Mouse (Mus musculus) megakaryocyte, adult 5-6 weeks (primary cell): ENCODE results near the gene Thtpa. TPM values are rescaled to one million over a fixed set of nuclear protein-coding genes. Genes with fewer than 3 reads are reported as not detected.

Source experiments
- ATAC-seq: 2 replicates; pipeline ENCODE4 v1.8.0; 2016; ENCODE audit warnings: mild to moderate bottlenecking, inconsistent platforms; ENCODE audit not compliant: poor library complexity, severe bottlenecking
- total RNA-seq, 2 experiments: library from RNA; stranded (forward) in 1 of 2; stranded (reverse) in 1 of 2; fragments of 153-499, 151-499 nt in 1 of 2; fragments of 221-1000, 200-1000 nt in 1 of 2; gene quantifications; 2 replicates each; pipeline versions ENCODE4 v1.2.3 to v1.2.4; 2015 to 2017

Thtpa gene
- total RNA-seq, 2 experiments from 2014 or later = 6.9 to 7.2 TPM

DNA sequence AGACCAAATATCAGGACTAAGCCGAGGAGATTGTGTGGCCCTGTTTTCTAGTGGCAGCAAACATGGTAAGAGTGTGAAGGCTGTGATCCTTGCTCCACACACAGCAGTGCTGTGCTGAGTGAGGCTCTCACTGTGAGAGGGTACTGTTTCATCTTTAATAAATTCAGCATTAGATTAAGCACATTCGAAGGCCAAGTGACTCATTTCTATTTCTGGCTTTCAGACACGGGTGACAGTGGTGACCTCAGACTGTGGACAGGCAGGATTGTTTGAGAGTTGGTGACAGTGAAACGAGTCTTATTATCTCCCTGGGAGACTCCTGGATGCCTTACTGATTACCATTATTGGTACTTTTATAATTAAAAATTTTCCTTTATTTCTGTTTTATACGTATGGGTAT, 31.1 kb downstream of the Thtpa start:
- ATAC-seq = no peak

DNA sequence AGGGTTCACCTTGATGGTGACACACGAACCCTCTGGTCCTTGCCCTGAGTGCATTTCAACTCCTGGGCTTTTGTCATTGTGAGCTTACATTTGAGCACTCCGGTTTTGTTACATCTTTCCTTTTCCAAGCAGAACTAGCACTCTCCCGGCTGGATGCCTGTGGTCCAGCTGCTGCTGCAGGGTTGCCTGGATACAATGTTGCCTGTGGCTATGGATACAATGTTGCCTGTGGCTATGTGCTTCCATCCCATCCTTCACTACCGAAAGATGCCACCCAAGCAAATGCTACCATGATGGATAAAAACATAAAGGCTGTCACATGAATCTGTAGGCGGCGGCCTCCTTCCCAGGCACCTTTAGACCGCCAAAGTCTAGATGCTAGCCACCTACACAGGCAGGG, 31.9 kb downstream of the Thtpa start:
- ATAC-seq = no peak

DNA sequence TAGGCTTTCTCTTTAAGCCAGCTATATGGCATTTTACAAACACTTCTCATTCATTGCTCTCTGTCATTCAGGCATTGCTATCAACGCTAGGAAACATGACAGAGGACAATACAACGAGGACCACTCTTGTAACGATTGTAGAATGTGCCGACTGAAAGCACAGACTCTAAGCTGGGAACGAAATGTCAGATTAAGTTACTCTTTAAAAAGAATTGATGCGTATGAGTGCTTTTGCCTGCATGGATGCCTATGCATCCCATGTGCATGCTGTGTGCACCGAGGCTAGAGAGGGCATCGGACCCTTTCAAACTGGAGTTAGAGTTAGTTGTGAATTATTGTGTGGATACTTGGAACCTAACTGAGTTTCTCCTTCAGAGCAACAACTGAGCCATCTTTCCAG, 41.1 kb downstream of the Thtpa start:
- no peak for ATAC-seq

DNA sequence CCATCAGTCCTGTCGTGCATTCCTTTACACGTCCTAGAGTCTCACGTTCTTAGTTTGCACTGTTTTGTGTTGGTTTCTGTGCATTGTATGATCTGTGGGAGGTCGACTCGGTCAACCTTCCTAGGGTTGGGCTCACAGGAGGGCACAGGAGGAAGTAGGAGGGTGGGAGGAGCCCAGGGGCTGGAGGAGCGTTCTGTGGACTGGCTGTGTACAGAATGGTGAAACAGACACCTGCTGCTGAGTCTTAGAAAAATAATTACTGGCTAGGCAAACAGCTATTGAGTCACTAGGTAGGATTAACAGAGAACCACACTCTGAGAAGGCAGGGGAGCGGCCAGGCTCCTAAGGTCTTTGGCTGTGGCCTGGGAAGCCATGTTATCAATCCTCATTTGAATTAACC, 44.7 kb downstream of the Thtpa start:
- peak; percentile 40; the same call in 1 of the 2 replicates for ATAC-seq

DNA sequence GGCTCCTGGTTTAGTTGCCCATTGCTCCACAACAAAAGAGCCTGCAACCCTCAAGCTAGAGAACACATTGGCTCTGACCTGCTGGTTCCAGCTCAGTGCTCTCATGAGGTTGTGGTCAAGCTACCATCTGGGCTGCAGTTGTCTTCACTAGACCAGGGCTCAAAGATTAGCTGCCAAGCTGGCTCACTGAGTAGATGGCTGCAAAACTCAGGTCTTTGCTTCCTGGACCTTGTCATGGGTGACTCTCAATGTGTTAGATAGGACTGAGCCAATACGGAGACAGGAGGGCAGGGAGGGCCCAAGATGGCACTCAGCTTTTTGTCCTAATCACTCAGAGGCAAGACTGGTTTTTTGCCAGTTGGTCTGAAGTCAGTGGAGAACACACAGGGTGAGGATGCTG, 51.7 kb downstream of the Thtpa start:
- no peak for ATAC-seq

DNA sequence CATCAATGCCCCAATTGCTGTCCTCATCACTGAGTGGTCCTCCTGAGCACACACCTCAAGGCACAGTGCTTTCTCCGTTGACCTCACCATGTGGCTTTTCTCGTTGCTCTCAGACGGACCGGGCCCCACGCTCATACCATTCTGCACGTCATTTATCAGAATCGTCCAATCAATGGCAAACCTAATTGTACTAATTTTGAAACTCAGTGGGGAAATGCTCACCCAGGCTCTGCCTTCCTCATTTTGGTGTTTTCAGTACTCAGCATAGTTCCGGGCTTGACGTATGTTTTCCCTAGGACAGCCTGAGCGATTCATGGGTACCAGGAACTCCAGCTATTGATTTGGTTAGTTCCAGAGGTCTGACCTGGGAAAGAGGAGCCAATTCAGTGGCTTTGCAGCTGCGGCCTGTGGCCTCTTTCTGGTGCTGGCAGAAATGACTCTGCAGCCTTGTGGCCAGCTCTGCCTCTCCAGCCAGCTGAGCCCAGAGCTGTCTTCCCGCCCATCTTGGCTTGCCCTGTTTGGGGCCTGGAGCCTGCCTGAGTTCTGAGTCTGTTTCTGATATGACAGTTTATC, 52.3 kb downstream of the Thtpa start:
- ATAC-seq = peak; percentile 92

DNA sequence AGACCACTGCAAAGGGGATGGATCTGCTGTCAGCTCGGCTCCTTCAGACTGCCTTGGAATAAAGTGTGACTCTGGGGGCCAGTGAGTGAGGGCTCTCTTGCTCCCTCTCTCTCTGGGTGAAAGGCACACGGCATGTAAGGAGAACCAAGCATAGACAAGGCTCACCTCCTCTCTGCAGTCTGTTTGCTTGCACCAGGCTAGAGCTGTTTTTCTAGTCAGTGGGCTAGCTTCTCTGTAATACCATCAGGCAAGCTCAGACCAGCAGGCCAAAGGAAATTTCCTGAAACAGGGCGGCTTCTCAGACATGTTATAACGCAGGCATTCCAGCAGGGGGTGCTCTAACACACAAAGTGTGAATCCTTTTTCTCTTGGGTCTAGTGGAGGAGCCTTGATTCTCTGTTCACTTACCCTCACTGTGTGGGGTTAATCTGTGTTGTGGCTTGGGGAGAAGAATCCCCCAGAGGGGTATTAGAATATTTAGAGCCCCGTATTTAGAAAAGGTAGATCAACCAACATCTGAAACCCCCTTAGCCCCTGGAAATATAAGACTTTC, 53.9 kb downstream of the Thtpa start:
- peak; percentile 65 for ATAC-seq

Other genes starting within 250 kb of the Thtpa start
- 6.3 and 6.8 TPM in 2 replicates for gene Homez, start 223.8 kb upstream of the Thtpa start, total RNA-seq (2015)
- 4.6 and 13.3 TPM in 2 replicates for gene Homez, start 223.8 kb upstream of the Thtpa start, total RNA-seq (2017)
- gene Ppp1r3e, start 217.2 kb upstream of the Thtpa start, total RNA-seq (2015) = 9.8 and 11.9 TPM in 2 replicates
- 0.22 and 1.8 TPM in 2 replicates for gene Ppp1r3e, start 217.2 kb upstream of the Thtpa start, total RNA-seq (2017)
- gene Bcl2l2, start 211.4 kb upstream of the Thtpa start, total RNA-seq (2015) = 2.1 and 3.0 TPM in 2 replicates
- gene Bcl2l2, start 211.4 kb upstream of the Thtpa start, total RNA-seq (2017) = 4.4 and 6.2 TPM in 2 replicates
- not detected in 2 replicates for gene Gm20521, start 211.3 kb upstream of the Thtpa start, total RNA-seq (2015)
- gene Gm20521, start 211.3 kb upstream of the Thtpa start, total RNA-seq (2017) = not detected in 2 replicates
- gene Pabpn1, start 202.3 kb upstream of the Thtpa start, total RNA-seq (2015) = 48.9 and 67.2 TPM in 2 replicates
- 153 and 165 TPM in 2 replicates for gene Pabpn1, start 202.3 kb upstream of the Thtpa start, total RNA-seq (2017)
- gene Slc22a17, start 181.7 kb upstream of the Thtpa start, total RNA-seq (2015) = 0.11 and 0.56 TPM in 2 replicates
- gene Slc22a17, start 181.7 kb upstream of the Thtpa start, total RNA-seq (2017) = 0.73 TPM in 1 of 2 replicates, not detected in the other
- gene Efs, start 168.7 kb upstream of the Thtpa start, total RNA-seq (2015) = not detected in 2 replicates
- gene Efs, start 168.7 kb upstream of the Thtpa start, total RNA-seq (2017) = not detected in 2 replicates
- gene Il25, start 162.1 kb upstream of the Thtpa start, total RNA-seq (2015) = not detected in 2 replicates
- not detected in 2 replicates for gene Il25, start 162.1 kb upstream of the Thtpa start, total RNA-seq (2017)
- gene Cmtm5, start 158.5 kb upstream of the Thtpa start, total RNA-seq (2015) = not detected in 2 replicates
- gene Cmtm5, start 158.5 kb upstream of the Thtpa start, total RNA-seq (2017) = not detected in 2 replicates
- gene Myh6, start 127.9 kb upstream of the Thtpa start, total RNA-seq (2015) = not detected in 2 replicates
- not detected in 2 replicates for gene Myh6, start 127.9 kb upstream of the Thtpa start, total RNA-seq (2017)
- gene Gm17428, start 117.9 kb upstream of the Thtpa start, total RNA-seq (2015) = not detected in 2 replicates
- gene Gm17428, start 117.9 kb upstream of the Thtpa start, total RNA-seq (2017) = not detected in 2 replicates
- gene Myh7, start 100.2 kb upstream of the Thtpa start, total RNA-seq (2015) = not detected in 2 replicates
- not detected in 2 replicates for gene Myh7, start 100.2 kb upstream of the Thtpa start, total RNA-seq (2017)
- gene Ngdn, start 79.3 kb upstream of the Thtpa start, total RNA-seq (2015) = 56.1 and 56.9 TPM in 2 replicates
- 32.9 and 52.7 TPM in 2 replicates for gene Ngdn, start 79.3 kb upstream of the Thtpa start, total RNA-seq (2017)
- 2.0 and 2.1 TPM in 2 replicates for gene Zfhx2, start 2.5 kb upstream of the Thtpa start, total RNA-seq (2015)
- 1.1 and 1.3 TPM in 2 replicates for gene Zfhx2, start 2.5 kb upstream of the Thtpa start, total RNA-seq (2017)
- gene Ap1g2, start 11.8 kb downstream of the Thtpa start, total RNA-seq (2015) = 43.2 and 46.7 TPM in 2 replicates
- gene Ap1g2, start 11.8 kb downstream of the Thtpa start, total RNA-seq (2017) = 11.8 and 18.3 TPM in 2 replicates
- not detected in 2 replicates for gene Jph4, start 22.2 kb downstream of the Thtpa start, total RNA-seq (2015)
- not detected in 2 replicates for gene Jph4, start 22.2 kb downstream of the Thtpa start, total RNA-seq (2017)
- not detected in 2 replicates for gene Dhrs2, start 127.2 kb downstream of the Thtpa start, total RNA-seq (2015)
- 0.45 TPM in 1 of 2 replicates, not detected in the other for gene Dhrs2, start 127.2 kb downstream of the Thtpa start, total RNA-seq (2017)